Mouse (Mus musculus) heart, embryonic 13.5 days (tissue): ENCODE results near the gene Wiz. TPM values are rescaled to one million over a fixed set of nuclear protein-coding genes. Genes with fewer than 3 reads are reported as not detected.

Experiments used
- ATAC-seq: fragments of 200-750 bp; cut with Nextera tagmentation; 2 replicates; pipeline ENCODE4 v1.8.0; 2017; ENCODE audit warnings: moderate TSS enrichment; ENCODE audit not compliant: insufficient number of reproducible peaks, low FRiP score, low TSS enrichment; ENCODE audit errors: extremely low read depth
- H3K27ac ChIP-seq: fragments of 300-500 bp; sonication (generic); replicated peaks from 2 replicates; pipeline ENCODE4 v1.5.1; 2015; ENCODE audit warnings: moderate library complexity, mild to moderate bottlenecking, inconsistent platforms
- H3K27me3 ChIP-seq: fragments of 300-500 bp; sonication (generic); replicated peaks from 2 replicates; pipeline ENCODE4 v1.6.1; 2015; ENCODE audit warnings: mild to moderate bottlenecking, inconsistent platforms
- H3K36me3 ChIP-seq: fragments of 300-500 bp; sonication (generic); 2 replicates; pipeline ENCODE4 v1.6.1; 2015; ENCODE audit warnings: mild to moderate bottlenecking, inconsistent platforms
- H3K4me1 ChIP-seq: fragments of 300-500 bp; sonication (generic); 2 replicates; pipeline ENCODE4 v1.6.1; 2015; ENCODE audit warnings: inconsistent platforms
- H3K4me2 ChIP-seq: fragments of 300-500 bp; sonication (generic); 2 replicates; pipeline ENCODE4 v1.6.1; 2015; ENCODE audit warnings: inconsistent platforms, mild to moderate bottlenecking, moderate library complexity
- H3K4me3 ChIP-seq: fragments of 300-500 bp; sonication (generic); 2 replicates; pipeline ENCODE4 v1.5.1; 2015; ENCODE audit warnings: moderate library complexity, mild to moderate bottlenecking, inconsistent platforms
- H3K9ac ChIP-seq: fragments of 300-500 bp; sonication (generic); 2 replicates; pipeline ENCODE4 v1.6.1; 2015; ENCODE audit warnings: inconsistent platforms, mild to moderate bottlenecking, moderate library complexity
- H3K9me3 ChIP-seq: fragments of 300-500 bp; sonication (generic); 2 replicates; pipeline ENCODE4 v1.6.1; 2016; ENCODE audit warnings: inconsistent platforms
- WGBS: fragments of 180-500 bp; shearing (Covaris S2); methylation state at CpG from one replicate; pipeline ENCODE4 v1.1.7; 2015; ENCODE audit warnings: mixed read lengths; 5-methylcytosine and 5-hydroxymethylcytosine counted together
- polyA plus RNA-seq: library from polyadenylated mRNA; unstranded; fragments of >200 nt; fragmentation: Nextera tagmentation; extraction: Ambion mirVana; gene quantifications from 2 replicates; pipeline ENCODE4 v1.2.1, GENCODE M21; 2015

The Wiz gene
- polyA plus RNA-seq, 1 experiment from 2014 or later: 10.9 TPM

- peak overlapping the region; percentile 84 for H3K27ac ChIP-seq
- H3K9me3 ChIP-seq: no peaks in the 10 kb centered on the region
- no peak for ATAC-seq
- peak overlapping the region; percentile 91 for H3K9ac ChIP-seq
- peak overlapping the region; percentile 83 for H3K4me2 ChIP-seq
- H3K4me3 ChIP-seq: peak overlapping the region; percentile 84
- H3K27me3 ChIP-seq: no peaks in the 10 kb centered on the region
- 3% methylated on average over 4 of the region's 4 CpGs for WGBS
- peaks cover 19% of the 10 kb centered on the region for H3K4me1 ChIP-seq
- peaks cover 18% of the 10 kb centered on the region for H3K36me3 ChIP-seq
Measured at GRCm38 (mm10) chr17:32349037-32349732, 40.1 kb downstream of the Wiz start.

GRCm38 (mm10) chr17:32348406-32348805 is 40.8 kb downstream of the Wiz start:
- H3K4me2 ChIP-seq: peak overlapping the region; percentile 83
- H3K4me3 ChIP-seq: peak overlapping the region; percentile 84; the same call in 1 of the 2 replicates
- peak overlapping the region; percentile 91 for H3K9ac ChIP-seq
- H3K27ac ChIP-seq: no peak overlapping the region
- no peak for ATAC-seq
- H3K27me3 ChIP-seq: no peaks in the 10 kb centered on the region
- peaks cover 17% of the 10 kb centered on the region for H3K4me1 ChIP-seq
- 79% methylated on average over 2 of the region's 2 CpGs for WGBS
- no peaks in the 10 kb centered on the region for H3K9me3 ChIP-seq
- H3K36me3 ChIP-seq: peaks cover 17% of the 10 kb centered on the region

GRCm38 (mm10) chr17:32341102-32341501 is 48.1 kb downstream of the Wiz start:
- Histone ChIP-seq H3K27me3 (no peaks in the 10 kb centered on the region), H3K4me2 (no peak overlapping the region), H3K4me3 (no peak overlapping the region), H3K36me3 (peaks cover 75% of the 10 kb centered on the region), H3K4me1 (no peaks in the 10 kb centered on the region), H3K27ac (no peak overlapping the region), H3K9ac (no peak overlapping the region), H3K9me3 (no peaks in the 10 kb centered on the region)
- no peak for ATAC-seq
- 92% methylated on average over 1 of the region's 1 CpGs for WGBS

GRCm38 (mm10) chr17:32340110-32340509 is 49.1 kb downstream of the Wiz start:
- ATAC-seq: no peak
- no peak overlapping the region for H3K27ac ChIP-seq
- no peak overlapping the region for H3K4me3 ChIP-seq
- no peaks in the 10 kb centered on the region for H3K27me3 ChIP-seq
- 56% methylated on average over 1 of the region's 1 CpGs for WGBS
- no peaks in the 10 kb centered on the region for H3K9me3 ChIP-seq
- no peak overlapping the region for H3K4me2 ChIP-seq
- H3K9ac ChIP-seq: no peak overlapping the region
- H3K4me1 ChIP-seq: no peaks in the 10 kb centered on the region
- peaks cover 84% of the 10 kb centered on the region for H3K36me3 ChIP-seq

- Histone ChIP-seq H3K27me3 (no peaks in the 10 kb centered on the region), H3K27ac (no peak overlapping the region), H3K4me3 (no peak overlapping the region), H3K36me3 (peaks cover 91% of the 10 kb centered on the region), H3K4me1 (no peaks in the 10 kb centered on the region), H3K9me3 (no peaks in the 10 kb centered on the region), H3K4me2 (no peak overlapping the region), H3K9ac (no peak overlapping the region)
- 72% methylated on average over 2 of the region's 2 CpGs for WGBS
- no peak for ATAC-seq
Measured at GRCm38 (mm10) chr17:32335869-32336268, 53.4 kb downstream of the Wiz start.

- peaks cover 97% of the 10 kb centered on the region for H3K36me3 ChIP-seq
- WGBS: 94% methylated on average over 12 of the region's 12 CpGs
- no peak overlapping the region for H3K27ac ChIP-seq
Measured at GRCm38 (mm10) chr17:32334921-32335320, 54.3 kb downstream of the Wiz start.

GRCm38 (mm10) chr17:32333675-32334303 is 55.5 kb downstream of the Wiz start:
- no peak overlapping the region for H3K9ac ChIP-seq
- WGBS: 55% methylated on average over 31 of the region's 31 CpGs
- H3K4me2 ChIP-seq: no peak overlapping the region
- no peak for ATAC-seq
- H3K4me3 ChIP-seq: no peak overlapping the region
- no peaks in the 10 kb centered on the region for H3K9me3 ChIP-seq
- no peak overlapping the region for H3K27ac ChIP-seq
- no peaks in the 10 kb centered on the region for H3K27me3 ChIP-seq
- H3K4me1 ChIP-seq: no peaks in the 10 kb centered on the region
- peaks cover 96% of the 10 kb centered on the region for H3K36me3 ChIP-seq

More at GRCm38 (mm10) chr17:32334921-32335320, 54.3 kb downstream of the Wiz start:
- Histone ChIP-seq H3K9ac (no peak overlapping the region), H3K27me3 (no peaks in the 10 kb centered on the region), H3K4me1 (no peaks in the 10 kb centered on the region), H3K4me2 (no peak overlapping the region), H3K4me3 (no peak overlapping the region), H3K9me3 (no peaks in the 10 kb centered on the region)
- no peak for ATAC-seq

GRCm38 (mm10) chr17:32327501-32327900 is 61.7 kb downstream of the Wiz start:
- H3K9me3 ChIP-seq: no peaks in the 10 kb centered on the region
- H3K4me3 ChIP-seq: no peak overlapping the region
- no peak overlapping the region for H3K9ac ChIP-seq
- peaks cover 5% of the 10 kb centered on the region for H3K4me1 ChIP-seq
- peaks cover 87% of the 10 kb centered on the region for H3K36me3 ChIP-seq
- ATAC-seq: no peak
- H3K4me2 ChIP-seq: no peak overlapping the region
- H3K27ac ChIP-seq: no peak overlapping the region
- no peaks in the 10 kb centered on the region for H3K27me3 ChIP-seq

GRCm38 (mm10) chr17:32322809-32323208 is 66.4 kb downstream of the Wiz start:
- Histone ChIP-seq H3K36me3 (peaks cover 51% of the 10 kb centered on the region), H3K9me3 (no peaks in the 10 kb centered on the region), H3K4me1 (peaks cover 36% of the 10 kb centered on the region), H3K4me2 (peak overlapping the region; percentile 90; the same call in 1 of the 2 replicates), H3K27me3 (no peaks in the 10 kb centered on the region), H3K9ac (0 out of 2 replicates have a peak overlapping the region, but pooled peaks have one; percentile 8), H3K27ac (no peak overlapping the region), H3K4me3 (no peak overlapping the region)
- 93% methylated on average over 1 of the region's 1 CpGs for WGBS
- ATAC-seq: no peak

GRCm38 (mm10) chr17:32321836-32322235 is 67.4 kb downstream of the Wiz start:
- Histone ChIP-seq H3K9me3 (no peaks in the 10 kb centered on the region), H3K9ac (peak overlapping the region; percentile 87), H3K36me3 (peaks cover 54% of the 10 kb centered on the region), H3K27ac (peak overlapping the region; percentile 98), H3K27me3 (no peaks in the 10 kb centered on the region), H3K4me1 (peaks cover 38% of the 10 kb centered on the region), H3K4me2 (peak overlapping the region; percentile 90), H3K4me3 (peak overlapping the region; percentile 95)
- WGBS: 13% methylated on average over 6 of the region's 6 CpGs
- ATAC-seq: no peak

GRCm38 (mm10) chr17:32321390-32321734 is 67.9 kb downstream of the Wiz start:
- Histone ChIP-seq H3K36me3 (peaks cover 54% of the 10 kb centered on the region), H3K27me3 (no peaks in the 10 kb centered on the region), H3K27ac (peak overlapping the region; percentile 98), H3K9me3 (no peaks in the 10 kb centered on the region), H3K4me3 (peak overlapping the region; percentile 95), H3K4me1 (peaks cover 38% of the 10 kb centered on the region), H3K9ac (peak overlapping the region; percentile 87), H3K4me2 (peak overlapping the region; percentile 90)
- WGBS: under 1% methylated on average over 23 of the region's 23 CpGs
- peak; percentile 65; the same call in 1 of the 2 replicates for ATAC-seq
